Mouse (Mus musculus) CH12.LX (cell line): Measurements from ENCODE around the gene Olfr506. TPM values are rescaled to one million over a fixed set of nuclear protein-coding genes. Genes with fewer than 3 reads are reported as not detected.
"Not testable (repeated sequence)": the region's sequence is repeated elsewhere in the genome, so short reads cannot be mapped to it uniquely, and the experiment has no call there.

ENCODE experiments used
- DNase-seq: peaks from one replicate; pipeline ENCODE4 v3.0.0-alpha.2; 2013; ENCODE audit errors: extremely low read depth
- H3K27ac ChIP-seq: 2 replicates; pipeline ENCODE4 v1.5.1; 2012; ENCODE audit warnings: low read depth, mild to moderate bottlenecking, control low read depth, moderate library complexity; ENCODE audit not compliant: insufficient read depth
- H3K27me3 ChIP-seq: replicated peaks from 2 replicates; pipeline ENCODE3; 2012; ENCODE audit warnings: inconsistent platforms
- H3K36me3 ChIP-seq, 2 experiments: replicated peaks in 1 of 2; 2 replicates each; pipeline versions ENCODE3 to v1.6.1; 2012; ENCODE audit warnings: inconsistent platforms in 1 of 2, low read length in 1 of 2, mild to moderate bottlenecking in 1 of 2, mixed read lengths in 1 of 2, moderate library complexity in 1 of 2; ENCODE audit not compliant: control insufficient read depth in 1 of 2, insufficient read depth in 1 of 2
- H3K4me1 ChIP-seq, 2 experiments: 2 replicates each; pipeline ENCODE4 v1.6.1; 2012; ENCODE audit warnings: inconsistent platforms in 1 of 2, moderate library complexity in 1 of 2; ENCODE audit not compliant: insufficient read depth in 2 of 2, control insufficient read depth in 1 of 2
- H3K4me2 ChIP-seq: 2 replicates; pipeline ENCODE4 v1.6.1; 2012; ENCODE audit warnings: low read depth, mild to moderate bottlenecking, control low read depth; ENCODE audit not compliant: poor library complexity, insufficient read depth, severe bottlenecking
- H3K4me3 ChIP-seq, 3 experiments: fragments of 150-350 bp in 1 of 3; sonication (generic) in 1 of 3; replicated peaks in 1 of 3; 2 replicates each; pipeline versions ENCODE3 to v1.5.1; 2011 to 2012; ENCODE audit warnings: low read depth in 2 of 3, low read length in 2 of 3, mild to moderate bottlenecking in 2 of 3, moderate library complexity in 2 of 3, control low read depth in 1 of 3, improper control_type of control experiment in 1 of 3, inconsistent platforms in 1 of 3, mixed read lengths in 1 of 3; ENCODE audit not compliant: poor library complexity in 1 of 3
- H3K79me2 ChIP-seq: replicated peaks from 2 replicates; pipeline ENCODE4 v1.6.1; 2012; ENCODE audit warnings: mild to moderate bottlenecking, moderate library complexity; ENCODE audit not compliant: control insufficient read depth, poor library complexity, insufficient read depth, severe bottlenecking; ENCODE audit errors: extremely low read depth
- H3K9ac ChIP-seq: 2 replicates; pipeline ENCODE4 v1.6.1; 2012; ENCODE audit warnings: low read depth, mild to moderate bottlenecking, control low read depth, moderate library complexity; ENCODE audit not compliant: insufficient read depth
- H3K9me3 ChIP-seq: replicated peaks from 2 replicates; pipeline ENCODE3; 2012; ENCODE audit warnings: low read length, inconsistent platforms, mixed read lengths
- BHLHE40 ChIP-seq: IDR thresholded peaks from 2 replicates; pipeline ENCODE4 v1.6.1; 2011; ENCODE audit warnings: mild to moderate bottlenecking, low read depth, low read length, improper control_type of control experiment
- CHD1 ChIP-seq: IDR thresholded peaks from 2 replicates; pipeline ENCODE4 v1.6.1; 2012; ENCODE audit warnings: low read depth, low read length, improper control_type of control experiment, inconsistent platforms
- E2F4 ChIP-seq: IDR thresholded peaks from 2 replicates; pipeline ENCODE4 v1.6.1; 2011; ENCODE audit warnings: low read depth, low read length, improper control_type of control experiment; ENCODE audit not compliant: insufficient replicate concordance
- ELF1 ChIP-seq: IDR thresholded peaks from 2 replicates; pipeline ENCODE4 v1.6.1; 2014; ENCODE audit warnings: low read depth, mild to moderate bottlenecking, inconsistent platforms, low read length, improper control_type of control experiment
- ETS1 ChIP-seq: conservative IDR thresholded peaks from 2 replicates; pipeline ENCODE4 v1.6.1; 2012; ENCODE audit warnings: low read depth, mild to moderate bottlenecking, inconsistent platforms, low read length, improper control_type of control experiment, moderate library complexity
- IRF4 ChIP-seq: IDR thresholded peaks from 2 replicates; pipeline ENCODE4 v1.6.1; 2014; ENCODE audit warnings: low read depth, mild to moderate bottlenecking, inconsistent platforms, low read length, improper control_type of control experiment
- JUN ChIP-seq: IDR thresholded peaks from 2 replicates; pipeline ENCODE4 v1.6.1; 2011; ENCODE audit warnings: low read depth, mild to moderate bottlenecking, low read length, improper control_type of control experiment, moderate library complexity; ENCODE audit not compliant: insufficient read depth
- JUND ChIP-seq: conservative IDR thresholded peaks from 2 replicates; pipeline ENCODE4 v1.6.1; 2011; ENCODE audit warnings: low read depth, low read length, improper control_type of control experiment
- KAT2A ChIP-seq: IDR thresholded peaks from 2 replicates; pipeline ENCODE4 v1.6.1; 2012; ENCODE audit warnings: low read length, improper control_type of control experiment, inconsistent platforms; ENCODE audit not compliant: insufficient replicate concordance
- MYC ChIP-seq: IDR thresholded peaks from 2 replicates; pipeline ENCODE4 v1.6.1; 2011; ENCODE audit warnings: low read depth, mild to moderate bottlenecking, improper control_type of control experiment, low read length
- NELFE ChIP-seq: IDR thresholded peaks from 2 replicates; pipeline ENCODE4 v1.6.1; 2011; ENCODE audit warnings: low read depth, low read length, improper control_type of control experiment
- NRF1 ChIP-seq: IDR thresholded peaks from 2 replicates; pipeline ENCODE4 v1.6.1; 2014; ENCODE audit warnings: low read depth, mild to moderate bottlenecking, inconsistent platforms, low read length, improper control_type of control experiment, moderate library complexity
- PAX5 ChIP-seq: IDR thresholded peaks from 2 replicates; pipeline ENCODE4 v1.6.1; 2012; ENCODE audit warnings: low read length, inconsistent platforms, mixed read lengths
- POLR2A ChIP-seq: IDR thresholded peaks from 2 replicates; pipeline ENCODE4 v1.6.1; 2011; ENCODE audit warnings: low read depth, mild to moderate bottlenecking, improper control_type of control experiment, low read length
- RAD21 ChIP-seq: IDR thresholded peaks from 2 replicates; pipeline ENCODE4 v1.6.1; 2011; ENCODE audit warnings: low read depth, mild to moderate bottlenecking, low read length, improper control_type of control experiment, moderate library complexity
- RCOR1 ChIP-seq: conservative IDR thresholded peaks from 2 replicates; pipeline ENCODE4 v1.6.1; 2012; ENCODE audit warnings: low read depth, mild to moderate bottlenecking, inconsistent platforms, low read length, improper control_type of control experiment
- TBP ChIP-seq: conservative IDR thresholded peaks from 2 replicates; pipeline ENCODE4 v1.6.1; 2011; ENCODE audit warnings: low read depth, low read length, improper control_type of control experiment
- USF1 ChIP-seq: IDR thresholded peaks from 2 replicates; pipeline ENCODE4 v1.6.1; 2014; ENCODE audit warnings: low read depth, mild to moderate bottlenecking, inconsistent platforms, low read length, improper control_type of control experiment
- ZC3H11A ChIP-seq: IDR thresholded peaks from 2 replicates; pipeline ENCODE4 v1.6.1; 2012; ENCODE audit warnings: low read depth, mild to moderate bottlenecking, inconsistent platforms, low read length, improper control_type of control experiment
- dilution Hi-C: fragments of 300-500 bp; cut with MboI; formaldehyde crosslinking; loops from 2 replicates; pipeline ENCODE4 v1.14.3; 2020; ENCODE audit warnings: low sequenced_read_pairs; ENCODE audit not compliant: extremely low pct_unique_long_range_greater_than_20kb, extremely low pct_ligation_motif_present
- in situ Hi-C: fragments of 300-500 bp; cut with MboI; formaldehyde crosslinking; loops from 3 replicates; pipeline ENCODE4 v1.14.3; 2019; ENCODE audit warnings: low sequenced_read_pairs, low pct_ligation_motif_present, low pct_unique_long_range_greater_than_20kb, mixed read lengths
- polyA plus RNA-seq: library from polyadenylated mRNA; unstranded; fragments of >175 nt; gene quantifications from 2 replicates; pipeline ENCODE4 v1.2.1, GENCODE M21; 2012; ENCODE audit warnings: low read depth; ENCODE audit not compliant: insufficient read length
- total RNA-seq, 2 experiments: library from RNA; depleted of rRNA; stranded (reverse); fragments of 300-350 nt in 1 of 2; fragments of >200 nt in 1 of 2; gene quantifications; 2 replicates each; pipeline ENCODE4 v1.2.3; 2012 to 2014

The Olfr506 gene
- total and polyA plus RNA-seq, 3 experiments: not detected

GRCm38 (mm10) chr7:108614110-108614509 is 3.5 kb downstream of the Olfr506 start:
- H3K4me1 ChIP-seq: no peaks in the 10 kb centered on the region
- TF ChIP-seq IRF4: no peak
- no peak for TF ChIP-seq NRF1
- TF ChIP-seq NELFE: no peak
- TF ChIP-seq ELF1: no peak
- no peaks in the 10 kb centered on the region for H3K9me3 ChIP-seq
- no peak overlapping the region for H3K4me3 ChIP-seq
- H3K27me3 ChIP-seq: no peaks in the 10 kb centered on the region
- no peak for DNase-seq
- H3K27ac ChIP-seq: no peak overlapping the region
- H3K36me3 ChIP-seq: no peaks in the 10 kb centered on the region
- dilution Hi-C loops (no loop called here), in situ Hi-C loops (no loop called here)
- no peaks in the 10 kb centered on the region for H3K79me2 ChIP-seq
- H3K9ac ChIP-seq: no peak overlapping the region
- H3K4me2 ChIP-seq: no peak overlapping the region

- H3K27me3 ChIP-seq, H3K4me1 ChIP-seq, H3K4me2 ChIP-seq, in situ Hi-C loops, dilution Hi-C loops, DNase-seq, H3K27ac ChIP-seq, H3K9ac ChIP-seq, H3K9me3 ChIP-seq, H3K4me3 ChIP-seq, H3K79me2 ChIP-seq, H3K36me3 ChIP-seq: not testable (repeated sequence)
Measured at GRCm38 (mm10) chr7:108616781-108617180, 6.2 kb downstream of the Olfr506 start.

DNA sequence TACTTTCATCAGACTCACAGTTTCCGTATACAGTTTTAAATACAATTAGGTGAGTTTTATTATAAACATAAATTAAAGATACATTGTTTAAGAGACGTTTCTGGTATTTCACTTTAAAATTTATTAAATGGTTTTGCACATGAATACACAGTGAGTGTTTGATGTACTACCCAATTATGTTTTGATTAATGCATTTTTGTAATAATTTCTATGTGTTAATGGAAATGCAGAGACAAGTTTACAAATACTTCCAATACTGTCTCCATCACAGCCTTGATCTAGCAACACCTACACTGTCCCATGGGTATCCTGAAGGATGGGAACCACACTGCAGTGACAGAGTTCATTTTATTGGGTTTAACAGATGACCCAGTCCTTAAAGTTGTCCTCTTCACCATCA is 10.9 kb downstream of the Olfr506 start, which contains the start of gene Olfr507:
Olfr507 (plus strand) TSS at position 301 of the 400 bp plus-strand sequence.
- H3K79me2 ChIP-seq: no peaks in the 10 kb centered on the region
- TF ChIP-seq E2F4 (no peak), RAD21 (no peak), JUND (no peak), IRF4 (no peak), ETS1 (no peak), NRF1 (no peak), MYC (no peak), BHLHE40 (no peak), USF1 (no peak), JUN (no peak), CHD1 (no peak), RCOR1 (no peak), ELF1 (no peak), KAT2A (no peak), PAX5 (no peak), ZC3H11A (no peak), POLR2A (no peak), TBP (no peak)
- H3K27ac ChIP-seq: no peak within 1 kb of the TSS
- in situ Hi-C loops (no loop called here), dilution Hi-C loops (no loop called here)
- no peak for DNase-seq
- no peaks in the 10 kb centered on the region for H3K4me1 ChIP-seq
- H3K9me3 ChIP-seq: peaks cover 7% of the 10 kb centered on the region
- no peak within 1 kb of the TSS for H3K4me3 ChIP-seq
- H3K36me3 ChIP-seq: no peaks in the 10 kb centered on the region
- H3K27me3 ChIP-seq: no peaks in the 10 kb centered on the region
- no peak within 1 kb of the TSS for H3K9ac ChIP-seq
- no peak within 1 kb of the TSS for H3K4me2 ChIP-seq
